Mouse (Mus musculus): ENCODE data around the gene Timm8b. TPM values are rescaled to one million over a fixed set of nuclear protein-coding genes. Genes with fewer than 3 reads are reported as not detected.

The Timm8b gene
- 100 to 1,000 TPM; 206 to 234 TPM for total RNA-seq (2021)
- long read RNA-seq, experiment 1, transcript Timm8b-201 (2 exons, 518 nt), result major isoform, 110 of 113 reads
- long read RNA-seq, experiment 1, partial matches to known transcripts, result 0 of 113 reads
- long read RNA-seq, experiment 1, other reads (novel, unspliced or antisense), result 3 of 113 reads
- long read RNA-seq, experiment 2, transcript Timm8b-201 (2 exons, 518 nt), result major isoform, 178 of 185 reads
- long read RNA-seq, experiment 2, partial matches to known transcripts, result 0 of 185 reads
- long read RNA-seq, experiment 2, other reads (novel, unspliced or antisense), result 7 of 185 reads

DNA sequence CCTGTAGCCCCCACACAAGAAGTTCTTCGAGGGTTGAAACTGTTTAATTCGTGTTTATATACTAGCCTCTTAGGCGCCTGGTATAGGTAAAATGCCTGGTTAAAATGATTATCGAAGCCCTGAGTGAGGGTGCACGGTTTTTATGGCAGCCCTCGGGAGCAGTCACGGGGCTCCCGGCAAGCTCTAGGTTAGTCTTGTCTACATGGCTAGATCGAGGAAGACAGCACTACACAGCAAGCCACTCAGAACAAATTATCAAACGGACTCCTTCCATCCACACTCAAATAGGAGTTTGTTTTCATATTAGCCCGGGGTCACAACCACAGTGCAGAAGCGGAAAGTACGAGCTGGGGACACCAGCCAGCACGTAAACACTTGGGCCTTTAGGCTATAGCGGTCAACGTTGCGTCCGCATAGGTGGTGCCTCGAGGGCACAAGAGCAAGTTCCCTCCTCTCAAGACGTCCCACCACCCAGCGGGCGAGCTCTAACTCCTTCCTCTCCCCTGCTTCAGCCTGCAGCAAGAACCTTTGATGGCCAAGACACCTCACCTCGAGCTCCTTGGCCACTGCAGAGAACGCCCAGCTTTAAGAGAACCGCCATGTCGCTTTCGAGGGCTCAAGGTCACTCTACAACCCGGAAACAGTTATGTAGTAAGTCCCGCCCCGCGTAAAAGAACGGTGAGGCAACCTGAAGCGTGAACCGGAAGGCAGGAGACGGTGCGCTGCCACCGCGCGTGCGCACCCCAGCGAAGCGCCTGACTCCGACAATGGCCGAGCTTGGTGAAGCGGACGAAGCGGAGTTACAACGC lies at the start of gene Timm8b, which contains the start of gene Sdhd:
Gene Timm8b (plus strand): TSS at position 722 of the 809 bp plus-strand sequence.
Gene Sdhd (minus strand): TSS at position 624 of the 809 bp plus-strand sequence.
- Histone ChIP-seq H3K27ac (peak within 1 kb of the TSS; percentile 96), H3K4me3 (peak within 1 kb of the TSS; percentile 80)
- peak; percentile 92 to 95 for DNase-seq (ENCODE audit: low spot score in 2 of 2)
- TF ChIP-seq CTCF (conservative IDR thresholded peaks at IDR 0.05), result no peak

DNA sequence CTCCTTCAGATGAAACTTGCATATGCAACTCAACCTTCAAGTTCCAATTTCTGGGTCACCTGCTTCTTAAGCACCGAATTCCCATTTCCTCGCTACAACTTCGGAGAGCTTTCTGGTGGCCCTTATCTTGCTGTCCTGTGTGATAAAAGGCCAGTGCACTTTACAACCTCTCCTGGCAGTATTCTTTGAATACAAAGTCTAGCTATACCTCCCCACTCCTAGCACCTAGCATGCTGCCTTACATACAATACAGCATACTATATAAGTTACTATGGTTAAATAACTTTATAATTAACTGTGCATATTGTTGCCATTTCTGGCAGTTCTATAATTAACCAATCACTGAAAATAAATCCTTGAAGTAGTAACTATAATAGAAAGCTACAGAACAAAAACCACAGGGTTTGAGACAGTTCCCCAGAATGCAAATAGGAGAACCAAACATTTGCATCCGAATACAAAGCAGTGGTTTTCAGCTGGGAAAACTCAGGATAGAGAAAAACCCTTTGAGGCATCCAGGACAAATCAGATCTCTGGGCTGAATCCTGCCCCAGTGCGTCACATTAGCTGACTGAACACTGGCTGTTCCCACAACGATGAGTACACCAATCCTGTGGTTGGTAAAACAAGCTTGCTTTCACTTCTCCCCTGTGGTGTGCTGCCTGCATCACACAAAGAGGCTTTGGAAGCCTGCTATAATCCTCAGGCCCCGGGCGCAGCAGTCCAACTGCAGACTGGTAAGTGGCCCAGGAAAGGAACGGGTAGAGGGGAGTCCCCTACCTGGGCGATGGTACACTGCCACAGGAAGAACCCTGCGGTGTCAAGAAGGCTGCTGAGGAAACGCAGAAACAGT lies 49.2 kb upstream of the Timm8b start, which contains the start of gene Il18:
Gene Il18 (plus strand): TSS at position 587 of the 853 bp plus-strand sequence.
- Histone ChIP-seq H3K4me3 (peak within 1 kb of the TSS; percentile 62), H3K27ac (peak within 1 kb of the TSS; percentile 95)
- peak; percentile 62 to 83 for DNase-seq (ENCODE audit: low spot score in 2 of 2)
- peak; percentile 41 for TF ChIP-seq CTCF (conservative IDR thresholded peaks at IDR 0.05)

GRCm38 (mm10) chr9:50555094-50555446 lies 48.6 kb upstream of the Timm8b start, which contains the start of gene Bco2:
Bco2 (minus strand) TSS chr9:50555181.
- DNase-seq (ENCODE audit: low spot score in 2 of 2), result no peak
- Histone ChIP-seq H3K4me3 (peak within 1 kb of the TSS; percentile 62), H3K27ac (peak within 1 kb of the TSS; percentile 95)
- no peak for TF ChIP-seq CTCF (conservative IDR thresholded peaks at IDR 0.05)

DNA sequence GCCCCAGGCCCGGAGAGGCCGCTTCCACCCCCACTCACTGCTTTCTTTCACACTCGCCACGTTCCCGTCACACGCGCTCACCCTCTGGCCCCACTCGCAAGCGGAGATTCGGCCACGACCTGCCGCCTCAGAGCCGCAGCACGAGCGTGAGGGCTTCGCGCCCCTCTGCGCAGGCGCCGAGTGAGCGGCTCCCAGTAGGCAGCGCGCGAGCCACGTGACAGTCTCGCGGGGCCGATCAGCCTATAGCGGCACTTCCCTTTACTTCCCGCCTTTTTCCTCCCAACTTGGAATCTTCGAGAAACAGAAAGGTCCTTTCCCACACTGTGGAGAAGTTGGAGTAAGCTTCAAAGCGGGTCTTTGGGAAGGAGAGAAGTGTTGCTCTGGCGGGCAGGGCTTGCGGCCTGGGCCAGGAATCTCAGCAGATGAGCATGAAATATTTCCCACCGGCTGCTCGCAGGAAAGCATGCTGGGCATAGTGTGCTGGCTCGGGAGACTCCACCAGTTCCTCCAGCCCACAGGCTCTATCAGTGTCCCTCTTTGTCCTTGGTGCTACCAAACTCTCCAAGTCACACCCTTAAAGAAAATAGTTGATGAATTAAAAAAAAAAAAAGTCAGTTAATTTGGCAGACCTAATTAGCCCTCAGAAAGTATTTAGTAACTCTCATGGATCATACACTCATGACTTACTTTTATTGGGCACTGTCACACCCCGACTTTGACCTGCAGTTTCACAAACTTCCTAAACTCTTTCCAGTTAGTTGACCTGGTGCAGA lies 42.4 kb upstream of the Timm8b start, which contains the start of gene Tex12:
Gene Tex12 (minus strand): TSS at position 181 of the 773 bp plus-strand sequence.
- TF ChIP-seq CTCF (conservative IDR thresholded peaks at IDR 0.05), result no peak
- H3K27ac ChIP-seq, result no peak within 1 kb of the TSS
- DNase-seq (ENCODE audit: low spot score in 2 of 2), result no peak
- H3K4me3 ChIP-seq, result no peak within 1 kb of the TSS

GRCm38 (mm10) chr9:50561918-50562360 lies 41.8 kb upstream of the Timm8b start:
- Histone ChIP-seq H3K27ac (no peak overlapping the region), H3K4me3 (no peak overlapping the region)
- no peak for TF ChIP-seq CTCF (conservative IDR thresholded peaks at IDR 0.05)
- no peak for DNase-seq (ENCODE audit: low spot score in 2 of 2)

DNA sequence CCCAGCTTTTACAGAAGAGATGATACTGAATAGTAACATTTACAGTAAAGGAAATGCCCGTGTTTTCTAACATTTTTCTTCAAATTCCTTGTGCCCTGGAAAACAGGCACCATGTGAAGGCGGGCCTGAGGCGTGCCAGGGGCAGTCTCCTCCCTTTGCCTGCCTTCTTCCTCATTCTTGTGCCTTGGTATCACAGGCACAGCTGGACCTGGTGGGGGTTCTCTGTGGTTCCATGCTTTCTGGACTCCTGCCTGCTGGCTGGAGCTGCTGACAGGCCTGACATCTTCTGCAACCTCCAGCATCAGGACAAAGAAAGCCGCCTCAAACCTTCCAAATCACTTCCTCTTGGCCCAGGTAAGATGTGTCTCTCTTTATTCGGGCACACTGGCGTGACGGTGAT lies 38.5 kb upstream of the Timm8b start:
- no peak overlapping the region for H3K4me3 ChIP-seq
- no peak overlapping the region for H3K27ac ChIP-seq
- DNase-seq (ENCODE audit: low spot score in 2 of 2), result no peak
- no peak for TF ChIP-seq CTCF (conservative IDR thresholded peaks at IDR 0.05)

- no peak for DNase-seq (ENCODE audit: low spot score in 2 of 2)
- 0 out of 2 replicates have a peak overlapping the region, but pooled peaks have one; percentile 4 for H3K27ac ChIP-seq
- no peak for TF ChIP-seq CTCF (conservative IDR thresholded peaks at IDR 0.05)
Observed at GRCm38 (mm10) chr9:50565940-50566339, 37.8 kb upstream of the Timm8b start.

DNA sequence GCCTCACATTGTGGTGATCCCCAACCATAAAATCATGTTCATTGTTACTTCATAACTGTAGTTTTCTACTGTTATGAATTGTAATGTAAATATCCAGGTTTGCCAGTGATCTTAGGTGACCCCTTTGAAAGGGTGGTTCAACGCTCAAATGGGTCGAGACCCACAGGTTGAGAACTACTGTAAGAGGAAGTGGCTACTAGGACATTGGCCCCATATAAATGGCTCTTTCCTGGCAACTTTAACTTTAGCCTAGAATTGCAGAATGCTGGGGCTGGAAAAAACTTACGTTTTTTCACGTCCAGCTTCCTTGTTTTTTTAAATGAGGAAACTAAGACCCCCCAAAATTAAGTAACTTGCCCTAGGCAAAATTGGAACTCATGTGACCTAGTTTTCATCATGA lies 36.3 kb upstream of the Timm8b start:
- Histone ChIP-seq H3K4me3 (no peak overlapping the region), H3K27ac (no peak overlapping the region)
- no peak for TF ChIP-seq CTCF (conservative IDR thresholded peaks at IDR 0.05)
- no peak for DNase-seq (ENCODE audit: low spot score in 2 of 2)

More at GRCm38 (mm10) chr9:50565940-50566339, 37.8 kb upstream of the Timm8b start:
- H3K4me3 ChIP-seq, result no peak overlapping the region

GRCm38 (mm10) chr9:50567881-50568280 lies 35.8 kb upstream of the Timm8b start:
- no peak overlapping the region for H3K4me3 ChIP-seq
- DNase-seq (ENCODE audit: low spot score in 2 of 2), result no peak
- TF ChIP-seq CTCF (conservative IDR thresholded peaks at IDR 0.05), result no peak

GRCm38 (mm10) chr9:50569599-50570525 lies 33.8 kb upstream of the Timm8b start:
- Histone ChIP-seq H3K27ac (no peak overlapping the region), H3K4me3 (no peak overlapping the region)
- no peak for DNase-seq (ENCODE audit: low spot score in 2 of 2)
- no peak for TF ChIP-seq CTCF (conservative IDR thresholded peaks at IDR 0.05)

More at GRCm38 (mm10) chr9:50567881-50568280, 35.8 kb upstream of the Timm8b start:
- no peak overlapping the region for H3K27ac ChIP-seq

GRCm38 (mm10) chr9:50580370-50580769 lies 23.3 kb upstream of the Timm8b start:
- no peak overlapping the region for H3K4me3 ChIP-seq
- no peak overlapping the region for H3K27ac ChIP-seq
- no peak for TF ChIP-seq CTCF (conservative IDR thresholded peaks at IDR 0.05)
- no peak for DNase-seq (ENCODE audit: low spot score in 2 of 2)

All from layer of hippocampus, adult 2 months (tissue).